ENCODE assay signal across 13 mouse cellular contexts in genomic region chr3:52767276-52767675, GRCm38 (mm10).
A peak's percentile ranks its signal among the peaks of the same experiment; 100 is the strongest.
DNase-seq lines count a peak whose midpoint lies in the region; ATAC-seq and TF ChIP-seq lines count a peak whose summit lies in the region.
"Had no signal": no experiment of that assay in that cellular context is flagged by ENCODE, and none has a peak within 500 bp of the region (broad histone marks: within the 10 kb centered on the region; RNA-seq: fewer than 3 reads in every experiment).

No protein-coding gene starts in this region.

- H3K27ac ChIP-seq in forebrain, embryonic 12.5 days, result peak overlapping the region; percentile 56; the same call in 1 of the 2 replicates
- H3K27ac ChIP-seq in forebrain, embryonic 10.5 days, result no peak overlapping the region
- H3K27ac ChIP-seq in layer of hippocampus, adult 2 months, result peak overlapping the region; percentile 62
- peak overlapping the region; percentile 16; the same call in 1 of the 2 replicates for H3K27ac ChIP-seq in forebrain, embryonic 15.5 days (replicated peaks)
- H3K27ac ChIP-seq in hindbrain, postnatal 0 days, result no peak overlapping the region
- H3K27ac ChIP-seq: embryonic facial prominence, embryonic 13.5 days; hindbrain, embryonic 12.5 days had no signal

- H3K36me3 ChIP-seq in forebrain, embryonic 12.5 days (replicated peaks), result no peaks in the 10 kb centered on the region
- H3K36me3 ChIP-seq in forebrain, embryonic 10.5 days (replicated peaks), result no peaks in the 10 kb centered on the region
- H3K36me3 ChIP-seq in forebrain, embryonic 15.5 days, result no peaks in the 10 kb centered on the region
- H3K36me3 ChIP-seq in hindbrain, postnatal 0 days (ENCODE audit: insufficient read depth, low read length), result no peaks in the 10 kb centered on the region
- H3K36me3 ChIP-seq: embryonic facial prominence, embryonic 13.5 days; hindbrain, embryonic 12.5 days had no signal

- no peak overlapping the region for H3K9ac ChIP-seq in forebrain, embryonic 12.5 days
- no peak overlapping the region for H3K9ac ChIP-seq in forebrain, embryonic 15.5 days (replicated peaks)
- H3K9ac ChIP-seq in hindbrain, postnatal 0 days (replicated peaks; ENCODE audit: low read length), result no peak overlapping the region
- H3K9ac ChIP-seq: embryonic facial prominence, embryonic 13.5 days; hindbrain, embryonic 12.5 days; liver, postnatal 0 days had no signal

- no peak for DNase-seq in forebrain, embryonic 10.5 days (ENCODE audit: extremely low spot score, low spot score)
- no peak for DNase-seq in layer of hippocampus, adult 2 months (ENCODE audit: low spot score in 2 of 2)
- DNase-seq in layer of hippocampus, adult 9-11 months, result no peak
- DNase-seq in kidney, postnatal 25 days, result peak; percentile 52 to 76
- no peak for DNase-seq in urinary bladder, postnatal 14 days (ENCODE audit: low spot score)
- DNase-seq in hindbrain, postnatal 0 days (ENCODE audit: low spot score), result no peak
- DNase-seq: cerebellum, adult 9-10 months; liver, postnatal 0 days had no signal

- H3K4me1 ChIP-seq in forebrain, embryonic 12.5 days, result no peaks in the 10 kb centered on the region; the same call in 1 of the 2 replicates
- H3K4me1 ChIP-seq in forebrain, embryonic 10.5 days, result peaks cover 4% of the 10 kb centered on the region
- peaks cover 15% of the 10 kb centered on the region for H3K4me1 ChIP-seq in forebrain, embryonic 15.5 days
- no peaks in the 10 kb centered on the region for H3K4me1 ChIP-seq in hindbrain, postnatal 0 days (ENCODE audit: insufficient read depth, low read length)

- no peak for TF ChIP-seq CTCF in layer of hippocampus, adult 2 months (conservative IDR thresholded peaks at IDR 0.05)
- TF ChIP-seq CTCF in hindbrain, postnatal 0 days (IDR thresholded peaks at IDR 0.05; ENCODE audit: low read depth), result no peak

- no peaks in the 10 kb centered on the region for H3K9me3 ChIP-seq in forebrain, embryonic 12.5 days
- H3K9me3 ChIP-seq in forebrain, embryonic 10.5 days, result no peaks in the 10 kb centered on the region
- no peaks in the 10 kb centered on the region for H3K9me3 ChIP-seq in forebrain, embryonic 15.5 days
- H3K9me3 ChIP-seq in hindbrain, postnatal 0 days (ENCODE audit: low read length), result no peaks in the 10 kb centered on the region
- H3K9me3 ChIP-seq: embryonic facial prominence, embryonic 13.5 days; hindbrain, embryonic 12.5 days had no signal

- no peak overlapping the region for H3K4me2 ChIP-seq in forebrain, embryonic 12.5 days
- no peak overlapping the region for H3K4me2 ChIP-seq in forebrain, embryonic 15.5 days (replicated peaks)
- no peak overlapping the region for H3K4me2 ChIP-seq in hindbrain, postnatal 0 days (ENCODE audit: low read depth, low read length)
- H3K4me2 ChIP-seq: embryonic facial prominence, embryonic 13.5 days; hindbrain, embryonic 12.5 days had no signal

- 0 out of 2 replicates have a peak, but pooled peaks cover 4% of the 10 kb centered on the region for H3K27me3 ChIP-seq in forebrain, embryonic 12.5 days
- H3K27me3 ChIP-seq in forebrain, embryonic 10.5 days (ENCODE audit: poor library complexity, severe bottlenecking), result no peaks in the 10 kb centered on the region
- H3K27me3 ChIP-seq in forebrain, embryonic 15.5 days, result no peaks in the 10 kb centered on the region
- no peaks in the 10 kb centered on the region for H3K27me3 ChIP-seq in hindbrain, postnatal 0 days (ENCODE audit: insufficient read depth, low read length)
- H3K27me3 ChIP-seq: hindbrain, embryonic 12.5 days had no signal

- no peak overlapping the region for H3K4me3 ChIP-seq in forebrain, embryonic 12.5 days (replicated peaks)
- no peak overlapping the region for H3K4me3 ChIP-seq in forebrain, embryonic 10.5 days
- no peak overlapping the region for H3K4me3 ChIP-seq in layer of hippocampus, adult 2 months
- no peak overlapping the region for H3K4me3 ChIP-seq in forebrain, embryonic 15.5 days
- H3K4me3 ChIP-seq in hindbrain, postnatal 0 days (ENCODE audit: low read length), result no peak overlapping the region
- H3K4me3 ChIP-seq: embryonic facial prominence, embryonic 13.5 days; hindbrain, embryonic 12.5 days had no signal

- 73% methylated on average over 10 of the region's 10 CpGs for WGBS in forebrain, embryonic 12.5 days
- WGBS in forebrain, embryonic 10.5 days, result 74% methylated on average over 10 of the region's 10 CpGs
- WGBS in forebrain, embryonic 15.5 days, result 52% methylated on average over 10 of the region's 10 CpGs
- 75% methylated on average over 10 of the region's 10 CpGs for WGBS in hindbrain, postnatal 0 days

- ATAC-seq in forebrain, embryonic 12.5 days (ENCODE audit: low FRiP score), result no peak
- no peak; the same call in 1 of the 2 replicates for ATAC-seq in forebrain, embryonic 15.5 days (replicated peaks)
- ATAC-seq in hindbrain, postnatal 0 days, result no peak
- ATAC-seq: liver, postnatal 0 days; midbrain, embryonic 16.5 days had no signal

Comparison
In these comparisons a context has a peak if more than half of its experiments do, and no peak if none do; other contexts are left out.
1. H3K27ac ChIP-seq: peak in forebrain, embryonic 12.5 days (single experiment), layer of hippocampus, adult 2 months (single experiment) and forebrain, embryonic 15.5 days (single experiment); none in forebrain, embryonic 10.5 days (single experiment) and hindbrain, postnatal 0 days (single experiment).
2. DNase-seq: peak in kidney, postnatal 25 days (2 of 2); none in forebrain, embryonic 10.5 days (single experiment), layer of hippocampus, adult 2 months (0 of 2), layer of hippocampus, adult 9-11 months (single experiment), urinary bladder, postnatal 14 days (single experiment) and hindbrain, postnatal 0 days (single experiment).